Mouse (Mus musculus) embryonic fibroblast, embryonic 13.5 days (primary cell): ENCODE data around the gene Mapk8ip1.

ENCODE experiments used
- CTCF ChIP-seq: IDR thresholded peaks from 2 replicates; pipeline ENCODE4 v1.5.1; 2011; ENCODE audit warnings: mild to moderate bottlenecking, control low read depth, low read length, moderate library complexity, borderline replicate concordance; ENCODE audit not compliant: insufficient read depth
- POLR2A ChIP-seq: IDR thresholded peaks from 2 replicates; pipeline ENCODE4 v1.6.1; 2011; ENCODE audit warnings: low read depth, mild to moderate bottlenecking, control low read depth, low read length, moderate library complexity

DNA sequence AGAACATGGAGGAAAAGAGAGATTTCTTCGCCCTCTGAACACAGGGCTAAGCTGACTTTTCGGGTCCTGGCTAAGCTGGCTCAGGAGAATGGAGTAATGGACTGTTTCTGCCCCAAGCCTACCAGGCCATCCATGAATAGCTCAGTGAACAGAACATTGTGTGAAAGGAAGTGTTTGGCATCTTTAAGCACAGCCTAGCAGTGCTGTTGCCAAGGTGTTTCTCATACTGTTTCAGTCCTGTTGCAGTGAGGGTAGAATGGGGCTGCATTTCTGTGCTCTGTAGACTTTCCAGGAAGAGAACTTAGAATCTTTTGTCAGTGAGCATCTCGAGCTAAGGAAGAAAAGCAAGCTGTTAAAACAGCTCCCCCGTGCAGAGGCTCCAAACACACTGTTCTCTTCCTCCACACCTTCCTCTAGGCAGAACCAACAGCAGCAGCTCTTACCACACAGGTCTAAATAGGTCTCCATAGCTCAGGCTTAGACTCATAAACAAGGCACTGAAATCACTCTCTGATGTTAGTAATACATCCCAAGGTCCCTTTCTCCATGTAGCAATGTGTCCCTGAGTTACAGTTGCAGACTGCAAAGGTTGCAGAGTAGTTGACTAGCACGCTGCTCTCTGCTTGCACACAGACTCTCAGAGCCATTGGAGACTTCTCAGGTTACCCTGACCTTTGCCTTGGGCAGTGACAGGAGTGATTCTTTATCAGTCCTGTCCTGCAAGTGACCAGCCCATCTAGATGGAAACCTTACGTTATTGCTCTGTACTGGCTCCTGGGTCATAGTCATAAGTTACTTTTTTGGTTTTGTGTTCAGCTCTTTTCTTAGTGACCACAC, 51.3 kb downstream of the Mapk8ip1 start:
- TF ChIP-seq CTCF = no peak
- TF ChIP-seq POLR2A = no peak
